9 mouse cellular contexts compared by ENCODE assay signal in genomic region chr16:33820269-33821178, GRCm38 (mm10). TPM values are rescaled to one million over a fixed set of nuclear protein-coding genes. Genes with fewer than 3 reads are reported as not detected.
DNase-seq lines count a peak whose midpoint lies in the region; ATAC-seq and TF ChIP-seq lines count a peak whose summit lies in the region.
"Had no signal": no experiment of that assay in that cellular context is flagged by ENCODE, and none has a peak within 500 bp of the region (broad histone marks: within the 10 kb centered on the region; RNA-seq: fewer than 3 reads in every experiment).

No protein-coding gene starts in this region.

- H3K9ac ChIP-seq in kidney, postnatal 0 days (ENCODE audit: low read depth, low read length) = no peak overlapping the region
- H3K9ac ChIP-seq in liver, embryonic 13.5 days = no peak overlapping the region
- H3K9ac ChIP-seq: embryonic facial prominence, embryonic 15.5 days had no signal

- H3K27ac ChIP-seq in cortical plate, adult 2 months (ENCODE audit: insufficient read depth, low read length) = no peak overlapping the region
- H3K27ac ChIP-seq in kidney, postnatal 0 days = no peak overlapping the region
- no peak overlapping the region for H3K27ac ChIP-seq in liver, embryonic 13.5 days
- H3K27ac ChIP-seq: embryonic facial prominence, embryonic 15.5 days had no signal

- no peaks in the 10 kb centered on the region for H3K27me3 ChIP-seq in kidney, postnatal 0 days (ENCODE audit: insufficient read depth, low read length)
- no peaks in the 10 kb centered on the region for H3K27me3 ChIP-seq in liver, embryonic 13.5 days

- no peak overlapping the region for H3K4me2 ChIP-seq in kidney, postnatal 0 days (ENCODE audit: low read length)
- no peak overlapping the region for H3K4me2 ChIP-seq in liver, embryonic 13.5 days
- H3K4me2 ChIP-seq: embryonic facial prominence, embryonic 15.5 days had no signal

- DNase-seq in A20 (ENCODE audit: low read depth, low spot score) = peak; percentile 74
- DNase-seq in adrenal gland, adult 18-20 months (ENCODE audit: low spot score in 2 of 2) = peak; percentile 88 to 90
- peak; percentile 64 for DNase-seq in gastrocnemius, postnatal 25 days
- DNase-seq in kidney, postnatal 0 days (ENCODE audit: low spot score) = peak; percentile 93
- DNase-seq in liver, embryonic 13.5 days = peak; percentile 40
- peak; percentile 80 for DNase-seq in testis, postnatal 14 days (ENCODE audit: low spot score)

- TF ChIP-seq POLR2A in cortical plate, adult 2 months (IDR thresholded peaks at IDR 0.05; ENCODE audit: extremely low read depth, insufficient read depth, low read length) = no peak

- 20% methylated on average over 17 of the region's 17 CpGs for WGBS in kidney, postnatal 0 days
- WGBS in liver, embryonic 13.5 days (ENCODE audit: insufficient replicate concordance) = 17% methylated on average over 17 of the region's 17 CpGs

- no peaks in the 10 kb centered on the region for H3K9me3 ChIP-seq in kidney, postnatal 0 days (replicated peaks; ENCODE audit: low read length)
- H3K9me3 ChIP-seq in liver, embryonic 13.5 days (replicated peaks) = no peaks in the 10 kb centered on the region
- H3K9me3 ChIP-seq: embryonic facial prominence, embryonic 15.5 days had no signal

- no peaks in the 10 kb centered on the region for H3K36me3 ChIP-seq in kidney, postnatal 0 days (ENCODE audit: insufficient read depth, low read length)
- no peaks in the 10 kb centered on the region for H3K36me3 ChIP-seq in liver, embryonic 13.5 days
- H3K36me3 ChIP-seq: embryonic facial prominence, embryonic 15.5 days had no signal

- peak; percentile 94 for TF ChIP-seq CTCF in cortical plate, adult 2 months (IDR thresholded peaks at IDR 0.05; ENCODE audit: extremely low read depth, insufficient read depth, low read length)
- peak; percentile 96 for TF ChIP-seq CTCF in kidney, postnatal 0 days (IDR thresholded peaks at IDR 0.05; ENCODE audit: low read depth)

- ATAC-seq in kidney, postnatal 0 days (replicated peaks; ENCODE audit: low FRiP score, low read depth) = no peak
- ATAC-seq in liver, embryonic 13.5 days (ENCODE audit: low read depth) = no peak
- ATAC-seq in neutrophil, adult 5-6 weeks (ENCODE audit: extremely low read depth, insufficient number of reproducible peaks, low FRiP score, poor library complexity, severe bottlenecking) = peak; percentile 81; the same call in 1 of the 2 replicates

- no peak overlapping the region for H3K4me3 ChIP-seq in cortical plate, adult 2 months (ENCODE audit: insufficient read depth, low read length)
- no peak overlapping the region for H3K4me3 ChIP-seq in kidney, postnatal 0 days (replicated peaks; ENCODE audit: low read depth, low read length)
- no peak overlapping the region for H3K4me3 ChIP-seq in liver, embryonic 13.5 days (replicated peaks)
- H3K4me3 ChIP-seq: embryonic facial prominence, embryonic 15.5 days had no signal

- no peaks in the 10 kb centered on the region for H3K4me1 ChIP-seq in cortical plate, adult 2 months (ENCODE audit: control insufficient read depth, insufficient read depth, low read length)
- no peaks in the 10 kb centered on the region for H3K4me1 ChIP-seq in kidney, postnatal 0 days (replicated peaks; ENCODE audit: insufficient read depth, low read length)
- H3K4me1 ChIP-seq in liver, embryonic 13.5 days (replicated peaks) = 0 out of 2 replicates have a peak, but pooled peaks cover 5% of the 10 kb centered on the region

RNA-seq across cellular contexts. Expression of gene Itgb5, which starts 8.9 kb away (rescaled TPM):
- 100 to 1,000 TPM; 146 to 187 TPM for total RNA-seq in adrenal gland, adult 18-20 months (2021)
- polyA plus RNA-seq in cortical plate, adult 2 months (2012; rRNA removed) = 43.0 and 44.7 TPM in 2 replicates
- total RNA-seq in gastrocnemius, postnatal 25 days (2021) = 10 to 100 TPM; 44.4 to 45.9 TPM
- polyA plus RNA-seq in kidney, postnatal 0 days (2015; fragmentation: Nextera tagmentation; extraction: Ambion mirVana) = 48.6 and 53.2 TPM in 2 replicates
- 10.9 and 11.3 TPM in 2 replicates for polyA plus RNA-seq in liver, embryonic 13.5 days (2015; fragmentation: Nextera tagmentation; extraction: Ambion mirVana)
- total RNA-seq in neutrophil, adult 5-6 weeks (2017) = 10.1 and 10.5 TPM in 2 replicates

RNA-seq across cellular contexts. Expression of gene Muc13, which starts 26.7 kb away (rescaled TPM):
- not detected for total RNA-seq in adrenal gland, adult 18-20 months (2021)
- polyA plus RNA-seq in cortical plate, adult 2 months (2012; rRNA removed) = 0.06 and 0.10 TPM in 2 replicates
- not detected for total RNA-seq in gastrocnemius, postnatal 25 days (2021)
- not detected in 2 replicates for polyA plus RNA-seq in kidney, postnatal 0 days (2015; fragmentation: Nextera tagmentation; extraction: Ambion mirVana)
- polyA plus RNA-seq in liver, embryonic 13.5 days (2015; fragmentation: Nextera tagmentation; extraction: Ambion mirVana) = 2.7 and 3.2 TPM in 2 replicates
- total RNA-seq in neutrophil, adult 5-6 weeks (2017) = 0.37 and 0.81 TPM in 2 replicates

Comparison
In these comparisons a context has a peak if more than half of its experiments do, and no peak if none do; other contexts are left out.
1. DNase-seq: peak in every context shown above with its lines; median percentile 93 in kidney, postnatal 0 days; 89 in adrenal gland, adult 18-20 months; 80 in testis, postnatal 14 days; 74 in A20; 64 in gastrocnemius, postnatal 25 days; 40 in liver, embryonic 13.5 days.